Mouse (Mus musculus): ENCODE results near the gene Rhbdl3. TPM values are rescaled to one million over a fixed set of nuclear protein-coding genes. Genes with fewer than 3 reads are reported as not detected.

The Rhbdl3 gene
- polyA plus RNA-seq, 1 experiment from 2014 or later, result 2.7 TPM

DNA sequence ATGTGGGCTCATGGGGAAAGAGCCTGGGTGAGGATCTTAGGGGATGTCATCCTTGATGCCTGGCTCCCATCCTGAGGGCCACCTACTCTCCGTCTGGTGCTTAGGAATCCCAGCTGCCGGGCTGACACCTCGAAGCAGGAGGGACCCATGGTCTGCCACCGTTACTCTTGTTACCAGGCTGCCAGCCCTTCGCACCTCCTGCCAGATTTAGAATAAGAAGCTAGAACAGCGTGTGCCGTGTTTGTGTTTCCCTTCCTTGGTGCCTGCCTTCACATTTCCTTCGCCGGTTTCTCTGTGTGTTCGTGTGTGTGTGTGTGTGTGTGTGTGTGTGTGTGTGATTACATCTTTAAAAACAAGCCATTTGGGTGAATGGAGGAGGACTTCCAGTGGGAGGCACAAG lies 4.1 kb downstream of the Rhbdl3 start:
- WGBS, result 77% methylated on average over 10 of the region's 10 CpGs
- DNase-seq (ENCODE audit: low spot score) (no peak), ATAC-seq (ENCODE audit: low FRiP score, low TSS enrichment) (no peak)
- no peak overlapping the region for H3K9ac ChIP-seq (ENCODE audit: low read length)
- no peak for TF ChIP-seq EP300 (optimal IDR thresholded peaks at IDR 0.05)
- no peak for TF ChIP-seq CTCF (IDR thresholded peaks at IDR 0.05; ENCODE audit: low read depth)
- no peaks in the 10 kb centered on the region for H3K27me3 ChIP-seq (ENCODE audit: control insufficient read depth, insufficient read depth, low read length)
- no peaks in the 10 kb centered on the region for H3K9me3 ChIP-seq (ENCODE audit: control insufficient read depth, low read length)
- no peak overlapping the region for H3K27ac ChIP-seq (replicated peaks)
- no peak overlapping the region for H3K4me3 ChIP-seq (ENCODE audit: low read depth, low read length)
- H3K4me1 ChIP-seq (replicated peaks; ENCODE audit: control insufficient read depth, insufficient read depth), result no peaks in the 10 kb centered on the region
- H3K36me3 ChIP-seq (ENCODE audit: control insufficient read depth, insufficient read depth, low read length), result no peaks in the 10 kb centered on the region
- no peak overlapping the region for H3K4me2 ChIP-seq (replicated peaks; ENCODE audit: low read depth)

DNA sequence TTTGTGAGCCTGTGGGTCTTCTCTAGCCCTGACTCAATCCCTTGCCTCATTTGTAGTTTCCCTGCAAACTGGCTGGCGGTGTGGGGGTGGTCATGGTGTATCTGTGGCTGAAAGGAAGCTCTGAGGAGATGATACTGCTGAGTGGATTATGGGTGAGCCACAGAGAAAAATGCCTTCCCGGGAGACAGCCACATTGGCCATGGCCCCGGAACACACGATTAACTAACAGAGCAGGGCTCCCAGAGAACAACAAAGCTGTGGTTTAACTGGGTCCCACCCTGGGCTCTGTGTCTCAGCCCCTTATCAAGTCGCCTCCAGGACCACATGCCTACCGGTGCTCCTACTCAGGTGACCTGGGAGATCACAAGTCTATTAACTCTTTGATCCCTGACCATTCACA lies 7.8 kb downstream of the Rhbdl3 start:
- Histone ChIP-seq H3K4me2 (replicated peaks; ENCODE audit: low read depth) (no peak overlapping the region), H3K4me1 (replicated peaks; ENCODE audit: control insufficient read depth, insufficient read depth) (no peaks in the 10 kb centered on the region), H3K36me3 (ENCODE audit: control insufficient read depth, insufficient read depth, low read length) (no peaks in the 10 kb centered on the region), H3K4me3 (ENCODE audit: low read depth, low read length) (no peak overlapping the region), H3K9ac (ENCODE audit: low read length) (no peak overlapping the region), H3K27ac (replicated peaks) (no peak overlapping the region), H3K27me3 (ENCODE audit: control insufficient read depth, insufficient read depth, low read length) (no peaks in the 10 kb centered on the region), H3K9me3 (ENCODE audit: control insufficient read depth, low read length) (no peaks in the 10 kb centered on the region)
- DNase-seq (ENCODE audit: low spot score) (no peak), ATAC-seq (ENCODE audit: low FRiP score, low TSS enrichment) (no peak)
- WGBS, result 51% methylated on average over 6 of the region's 6 CpGs
- TF ChIP-seq EP300 (optimal IDR thresholded peaks at IDR 0.05) (no peak), CTCF (IDR thresholded peaks at IDR 0.05; ENCODE audit: low read depth) (no peak)

DNA sequence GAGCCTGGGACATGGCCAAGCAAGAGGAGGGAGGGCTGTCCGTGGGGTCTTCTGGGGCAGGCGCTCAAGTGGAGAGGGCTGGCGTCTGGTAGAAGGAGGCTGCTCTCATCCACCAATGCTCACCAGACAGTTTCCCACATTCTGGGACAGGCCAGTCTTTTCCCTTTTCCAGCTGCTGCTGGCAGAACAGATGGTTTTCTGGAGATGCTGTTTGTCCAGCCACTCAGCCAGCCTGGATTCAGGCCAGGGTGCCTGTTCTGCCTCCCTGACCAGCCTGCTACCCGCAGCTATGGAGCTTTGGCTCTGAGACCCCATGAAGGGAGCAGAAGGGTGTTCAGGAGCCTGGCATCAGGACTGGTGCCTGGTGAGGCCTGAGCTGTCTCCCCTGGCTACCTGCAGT lies 10.6 kb downstream of the Rhbdl3 start:
- Histone ChIP-seq H3K36me3 (ENCODE audit: control insufficient read depth, insufficient read depth, low read length) (no peaks in the 10 kb centered on the region), H3K9me3 (ENCODE audit: control insufficient read depth, low read length) (no peaks in the 10 kb centered on the region), H3K9ac (ENCODE audit: low read length) (no peak overlapping the region), H3K27ac (replicated peaks) (no peak overlapping the region), H3K4me2 (replicated peaks; ENCODE audit: low read depth) (no peak overlapping the region), H3K4me1 (replicated peaks; ENCODE audit: control insufficient read depth, insufficient read depth) (no peaks in the 10 kb centered on the region), H3K4me3 (ENCODE audit: low read depth, low read length) (no peak overlapping the region), H3K27me3 (ENCODE audit: control insufficient read depth, insufficient read depth, low read length) (no peaks in the 10 kb centered on the region)
- DNase-seq (ENCODE audit: low spot score), result no peak
- 75% methylated on average over 4 of the region's 4 CpGs for WGBS
- no peak for ATAC-seq (ENCODE audit: low FRiP score, low TSS enrichment)
- no peak for TF ChIP-seq CTCF (IDR thresholded peaks at IDR 0.05; ENCODE audit: low read depth)
- no peak for TF ChIP-seq EP300 (optimal IDR thresholded peaks at IDR 0.05)

DNA sequence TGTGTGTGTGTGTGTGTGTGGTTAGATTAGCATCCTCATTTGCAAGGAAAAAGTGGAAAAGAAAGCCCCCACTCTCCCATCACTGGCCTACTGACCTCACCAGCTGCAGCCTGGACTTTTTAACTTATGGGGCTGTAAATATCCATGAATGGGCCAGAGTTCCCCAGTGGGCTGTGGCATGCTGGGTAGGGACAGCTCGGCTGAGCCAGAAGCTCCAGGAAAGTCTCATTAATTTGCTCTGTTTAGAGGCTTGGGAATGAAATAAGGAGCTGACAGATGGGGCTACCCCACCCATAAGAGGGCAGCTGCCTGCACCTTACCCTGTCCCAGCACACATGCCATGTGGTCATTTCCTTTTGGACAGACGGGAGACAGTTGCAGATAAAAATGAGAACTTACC lies 11.3 kb downstream of the Rhbdl3 start:
- DNase-seq (ENCODE audit: low spot score) (no peak), ATAC-seq (ENCODE audit: low FRiP score, low TSS enrichment) (no peak)
- H3K9ac ChIP-seq (ENCODE audit: low read length), result no peak overlapping the region
- no peak for TF ChIP-seq EP300 (optimal IDR thresholded peaks at IDR 0.05)
- TF ChIP-seq CTCF (IDR thresholded peaks at IDR 0.05; ENCODE audit: low read depth), result no peak
- no peak overlapping the region for H3K4me2 ChIP-seq (replicated peaks; ENCODE audit: low read depth)
- 41% methylated on average over 2 of the region's 2 CpGs for WGBS
- no peaks in the 10 kb centered on the region for H3K4me1 ChIP-seq (replicated peaks; ENCODE audit: control insufficient read depth, insufficient read depth)
- H3K4me3 ChIP-seq (ENCODE audit: low read depth, low read length), result no peak overlapping the region
- no peaks in the 10 kb centered on the region for H3K36me3 ChIP-seq (ENCODE audit: control insufficient read depth, insufficient read depth, low read length)
- no peaks in the 10 kb centered on the region for H3K9me3 ChIP-seq (ENCODE audit: control insufficient read depth, low read length)
- H3K27ac ChIP-seq (replicated peaks), result no peak overlapping the region
- H3K27me3 ChIP-seq (ENCODE audit: control insufficient read depth, insufficient read depth, low read length), result no peaks in the 10 kb centered on the region

DNA sequence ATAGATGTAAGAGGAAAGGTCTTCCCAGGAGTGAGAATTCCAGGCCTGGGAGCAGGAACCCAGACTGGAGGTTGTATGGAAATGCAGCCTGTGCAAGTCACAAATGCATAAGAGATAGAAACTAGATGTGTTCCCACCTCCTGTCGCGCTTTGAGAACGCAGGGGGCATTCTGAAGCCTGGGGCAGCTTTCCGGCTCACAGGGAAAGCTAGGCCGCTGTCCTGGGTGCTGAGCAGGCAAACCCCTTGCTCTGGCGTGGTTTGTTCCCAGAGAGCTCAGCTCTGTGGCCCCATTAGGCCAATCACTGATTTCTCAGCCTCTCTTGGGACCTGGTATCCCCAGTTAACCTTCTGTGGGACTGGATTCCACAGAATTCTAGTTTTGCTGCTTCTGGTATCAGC lies 11.9 kb downstream of the Rhbdl3 start:
- TF ChIP-seq CTCF (IDR thresholded peaks at IDR 0.05; ENCODE audit: low read depth), result no peak
- no peak for TF ChIP-seq EP300 (optimal IDR thresholded peaks at IDR 0.05)
- peak; percentile 34 for DNase-seq (ENCODE audit: low spot score)
- H3K4me2 ChIP-seq (replicated peaks; ENCODE audit: low read depth), result no peak overlapping the region
- H3K9ac ChIP-seq (ENCODE audit: low read length), result no peak overlapping the region
- no peak overlapping the region for H3K27ac ChIP-seq (replicated peaks)
- H3K36me3 ChIP-seq (ENCODE audit: control insufficient read depth, insufficient read depth, low read length), result no peaks in the 10 kb centered on the region
- H3K4me3 ChIP-seq (ENCODE audit: low read depth, low read length), result no peak overlapping the region
- H3K9me3 ChIP-seq (ENCODE audit: control insufficient read depth, low read length), result no peaks in the 10 kb centered on the region
- 6% methylated on average over 6 of the region's 6 CpGs for WGBS
- H3K27me3 ChIP-seq (ENCODE audit: control insufficient read depth, insufficient read depth, low read length), result no peaks in the 10 kb centered on the region
- H3K4me1 ChIP-seq (replicated peaks; ENCODE audit: control insufficient read depth, insufficient read depth), result no peaks in the 10 kb centered on the region
- ATAC-seq (ENCODE audit: low FRiP score, low TSS enrichment), result no peak

DNA sequence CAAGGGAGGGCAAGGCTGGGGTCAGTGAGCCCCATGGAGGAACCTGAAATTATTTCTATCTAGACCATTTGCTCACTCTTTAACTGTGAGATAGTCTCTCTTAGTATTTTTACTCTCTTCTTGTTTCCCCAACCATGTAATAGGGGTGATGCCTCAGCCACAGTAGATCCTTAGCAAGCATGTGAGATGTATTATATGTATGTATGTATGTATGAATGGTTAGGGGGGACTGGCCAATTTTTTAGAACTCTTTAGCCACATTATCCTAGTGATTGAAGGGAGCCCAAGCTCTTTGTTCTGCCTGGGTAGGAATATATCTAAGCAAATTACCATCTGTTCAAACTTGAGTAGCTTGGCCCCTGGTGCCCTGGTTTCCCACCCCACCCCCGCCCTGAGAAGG lies 12.8 kb downstream of the Rhbdl3 start:
- no peak overlapping the region for H3K9ac ChIP-seq (ENCODE audit: low read length)
- H3K27ac ChIP-seq (replicated peaks), result no peak overlapping the region
- 71% methylated on average over 1 of the region's 1 CpGs for WGBS
- no peaks in the 10 kb centered on the region for H3K4me1 ChIP-seq (replicated peaks; ENCODE audit: control insufficient read depth, insufficient read depth)
- DNase-seq (ENCODE audit: low spot score), result no peak
- H3K36me3 ChIP-seq (ENCODE audit: control insufficient read depth, insufficient read depth, low read length), result no peaks in the 10 kb centered on the region
- no peaks in the 10 kb centered on the region for H3K9me3 ChIP-seq (ENCODE audit: control insufficient read depth, low read length)
- H3K4me2 ChIP-seq (replicated peaks; ENCODE audit: low read depth), result no peak overlapping the region
- no peaks in the 10 kb centered on the region for H3K27me3 ChIP-seq (ENCODE audit: control insufficient read depth, insufficient read depth, low read length)
- TF ChIP-seq CTCF (IDR thresholded peaks at IDR 0.05; ENCODE audit: low read depth), result no peak
- H3K4me3 ChIP-seq (ENCODE audit: low read depth, low read length), result no peak overlapping the region
- no peak for ATAC-seq (ENCODE audit: low FRiP score, low TSS enrichment)
